Mouse (Mus musculus) stomach, embryonic 14.5 days (tissue): Measurements from ENCODE around the gene Kcng4. TPM values are rescaled to one million over a fixed set of nuclear protein-coding genes. Genes with fewer than 3 reads are reported as not detected.

ENCODE experiments used
- ATAC-seq: fragments of 200-750 bp; cut with Nextera tagmentation; 2 replicates; pipeline ENCODE4 v1.8.0; 2017; ENCODE audit warnings: low read depth, moderate TSS enrichment; ENCODE audit not compliant: insufficient number of reproducible peaks, insufficient read depth, low FRiP score
- H3K27ac ChIP-seq: fragments of 300-500 bp; sonication (generic); 2 replicates; pipeline ENCODE4 v1.5.1; 2014; ENCODE audit warnings: mild to moderate bottlenecking, low read length, moderate library complexity, mixed read lengths
- H3K27me3 ChIP-seq: fragments of 300-500 bp; sonication (generic); 2 replicates; pipeline ENCODE4 v1.6.1; 2014; ENCODE audit warnings: low read length, control low read depth, mixed read lengths; ENCODE audit not compliant: control insufficient read depth, insufficient read depth
- H3K36me3 ChIP-seq: fragments of 300-500 bp; sonication (generic); 2 replicates; pipeline ENCODE4 v1.6.1; 2014; ENCODE audit warnings: mild to moderate bottlenecking, control low read depth, low read length, moderate library complexity, mixed read lengths; ENCODE audit not compliant: control insufficient read depth, insufficient read depth
- H3K4me1 ChIP-seq: fragments of 300-500 bp; sonication (generic); 2 replicates; pipeline ENCODE4 v1.6.1; 2014; ENCODE audit warnings: low read length, control low read depth, mixed read lengths; ENCODE audit not compliant: control insufficient read depth, insufficient read depth
- H3K4me2 ChIP-seq: fragments of 300-500 bp; sonication (generic); replicated peaks from 2 replicates; pipeline ENCODE4 v1.6.1; 2014; ENCODE audit warnings: low read depth, low read length, control low read depth
- H3K4me3 ChIP-seq: fragments of 300-500 bp; sonication (generic); 2 replicates; pipeline ENCODE4 v1.5.1; 2014; ENCODE audit warnings: low read depth, low read length, control low read depth
- H3K9ac ChIP-seq: fragments of 300-500 bp; sonication (generic); replicated peaks from 2 replicates; pipeline ENCODE4 v1.6.1; 2014; ENCODE audit warnings: low read depth, mild to moderate bottlenecking, control low read depth, low read length, moderate library complexity, mixed read lengths
- H3K9me3 ChIP-seq: fragments of 300-500 bp; sonication (generic); 2 replicates; pipeline ENCODE4 v1.6.1; 2016; ENCODE audit warnings: low read depth, low read length, control low read depth; ENCODE audit not compliant: control insufficient read depth
- WGBS: fragments of 180-500 bp; shearing (Covaris S2); extraction: QIAGEN DNeasy Blood & Tissue Kit; methylation state at CpG from one replicate; pipeline ENCODE4 v1.1.7; 2014; 5-methylcytosine and 5-hydroxymethylcytosine counted together
- polyA plus RNA-seq: library from polyadenylated mRNA; unstranded; fragments of >200 nt; fragmentation: Nextera tagmentation; extraction: Ambion mirVana; gene quantifications from 2 replicates; pipeline ENCODE4 v1.2.1, GENCODE M21; 2014

The Kcng4 gene
- polyA plus RNA-seq, 1 experiment from 2014 or later = 0.23 TPM

DNA sequence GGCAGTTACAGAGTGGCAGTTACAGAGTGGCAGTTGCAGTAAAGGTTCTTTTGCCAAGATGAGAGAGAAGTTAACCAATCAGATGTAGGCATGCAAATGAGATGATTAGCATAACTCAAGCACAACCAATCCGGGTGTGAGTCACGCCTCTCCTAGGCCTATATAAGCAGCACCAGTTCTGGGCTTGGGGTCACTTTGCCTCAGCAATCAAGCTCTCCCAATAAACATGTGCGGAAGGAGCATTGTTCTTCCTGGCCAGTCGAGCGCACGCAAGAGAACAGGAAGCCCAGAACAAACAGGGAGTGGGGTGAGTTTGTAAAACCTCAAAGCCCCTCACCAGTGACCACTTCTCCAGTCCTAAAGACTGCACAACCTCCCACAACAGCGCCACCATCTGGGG, 11.4 kb upstream of the Kcng4 start:
- Histone ChIP-seq H3K9ac (no peak overlapping the region), H3K27me3 (no peaks in the 10 kb centered on the region), H3K27ac (no peak overlapping the region), H3K4me1 (0 out of 2 replicates have a peak, but pooled peaks cover 7% of the 10 kb centered on the region), H3K4me2 (no peak overlapping the region), H3K36me3 (no peaks in the 10 kb centered on the region), H3K9me3 (no peaks in the 10 kb centered on the region), H3K4me3 (no peak overlapping the region)
- ATAC-seq = no peak
- WGBS = 86% methylated on average over 7 of the region's 7 CpGs

DNA sequence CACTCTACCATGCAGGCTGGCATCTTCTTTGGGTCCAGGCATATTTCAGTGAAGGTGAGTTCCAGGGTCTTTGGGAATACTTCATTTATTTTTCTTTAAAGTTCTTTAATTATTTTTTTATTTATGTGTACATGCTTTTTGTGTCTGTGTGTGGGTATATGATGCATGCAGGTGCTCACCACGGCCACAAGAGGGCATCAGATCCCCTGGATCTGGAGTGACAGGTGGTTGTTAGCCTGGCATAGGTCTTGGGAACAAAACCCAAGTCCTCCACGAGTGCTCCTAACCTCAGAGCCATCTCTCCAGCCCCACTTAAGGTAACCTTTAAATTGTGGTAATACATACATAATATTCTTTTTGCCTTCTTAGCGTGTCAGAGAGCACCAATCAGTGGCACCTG, 10.7 kb upstream of the Kcng4 start:
- H3K9me3 ChIP-seq = no peaks in the 10 kb centered on the region
- H3K4me2 ChIP-seq = no peak overlapping the region
- no peaks in the 10 kb centered on the region for H3K36me3 ChIP-seq
- 67% methylated on average over 3 of the region's 3 CpGs for WGBS
- ATAC-seq = no peak
- H3K27me3 ChIP-seq = no peaks in the 10 kb centered on the region
- H3K4me3 ChIP-seq = no peak overlapping the region
- H3K27ac ChIP-seq = no peak overlapping the region
- 0 out of 2 replicates have a peak, but pooled peaks cover under 1% of the 10 kb centered on the region for H3K4me1 ChIP-seq
- H3K9ac ChIP-seq = no peak overlapping the region

DNA sequence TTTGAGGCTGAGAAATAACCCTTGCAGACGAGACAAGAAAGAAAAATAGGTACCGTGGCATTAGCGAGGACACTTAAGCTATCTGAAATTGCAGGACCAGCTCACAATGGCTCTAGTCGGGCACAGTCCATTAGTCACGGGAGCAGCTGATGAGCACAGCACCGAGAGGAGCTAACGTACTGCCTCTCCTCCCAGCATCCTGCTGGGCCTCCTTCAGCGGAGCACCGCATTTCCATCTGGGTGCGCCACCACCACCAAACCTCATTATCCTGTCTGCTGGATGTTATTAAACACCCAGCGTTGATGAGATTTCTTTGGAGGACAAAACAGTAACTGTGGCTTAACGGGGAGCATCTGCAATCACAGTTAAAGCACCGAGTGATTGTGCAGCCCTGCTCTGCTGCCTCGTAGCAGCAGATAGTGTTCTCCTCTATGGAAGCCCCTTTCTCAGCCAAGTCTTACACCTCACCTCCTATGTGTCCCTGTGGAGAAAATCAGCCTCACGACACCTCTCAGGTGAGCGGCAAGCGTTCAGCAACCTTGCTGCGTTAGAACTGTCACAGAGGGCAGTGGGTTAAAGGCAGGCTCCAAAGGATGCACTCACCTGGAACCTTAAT, 9.6 kb upstream of the Kcng4 start:
- Histone ChIP-seq H3K9me3 (no peaks in the 10 kb centered on the region), H3K27me3 (no peaks in the 10 kb centered on the region), H3K4me1 (no peaks in the 10 kb centered on the region), H3K9ac (no peak overlapping the region), H3K4me3 (no peak overlapping the region), H3K27ac (no peak overlapping the region), H3K4me2 (no peak overlapping the region), H3K36me3 (no peaks in the 10 kb centered on the region)
- 67% methylated on average over 18 of the region's 18 CpGs for WGBS
- ATAC-seq = no peak

DNA sequence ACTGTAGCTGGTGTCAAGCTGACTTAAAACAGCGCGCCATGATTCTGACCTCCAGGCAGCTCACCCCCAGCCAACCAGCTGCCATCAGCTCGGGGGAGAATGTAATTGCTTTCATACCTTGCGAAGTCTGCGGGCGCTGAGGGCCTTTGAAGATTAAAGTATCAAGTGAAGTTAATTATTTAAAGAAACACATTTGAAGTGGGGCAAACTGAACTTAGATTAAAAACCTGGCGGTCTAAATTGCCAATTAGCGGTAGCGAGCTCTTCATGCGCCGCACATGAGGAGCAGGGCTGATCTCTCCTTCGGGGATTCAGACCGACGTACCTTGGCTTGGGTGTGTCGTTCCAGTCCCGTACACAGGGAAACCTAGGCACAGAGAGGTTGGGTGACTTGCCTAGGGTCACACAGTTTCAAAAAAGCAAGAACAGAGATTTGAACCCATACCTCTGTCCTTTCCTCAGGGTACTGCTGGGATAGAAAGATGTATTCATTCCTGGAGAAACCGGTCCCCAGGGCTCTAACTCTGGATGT, 9.0 kb upstream of the Kcng4 start:
- ATAC-seq = no peak
- H3K4me3 ChIP-seq = no peak overlapping the region
- no peak overlapping the region for H3K9ac ChIP-seq
- H3K36me3 ChIP-seq = no peaks in the 10 kb centered on the region
- H3K9me3 ChIP-seq = no peaks in the 10 kb centered on the region
- H3K27ac ChIP-seq = no peak overlapping the region
- H3K27me3 ChIP-seq = no peaks in the 10 kb centered on the region
- 86% methylated on average over 17 of the region's 17 CpGs for WGBS
- H3K4me2 ChIP-seq = no peak overlapping the region
- no peaks in the 10 kb centered on the region for H3K4me1 ChIP-seq

DNA sequence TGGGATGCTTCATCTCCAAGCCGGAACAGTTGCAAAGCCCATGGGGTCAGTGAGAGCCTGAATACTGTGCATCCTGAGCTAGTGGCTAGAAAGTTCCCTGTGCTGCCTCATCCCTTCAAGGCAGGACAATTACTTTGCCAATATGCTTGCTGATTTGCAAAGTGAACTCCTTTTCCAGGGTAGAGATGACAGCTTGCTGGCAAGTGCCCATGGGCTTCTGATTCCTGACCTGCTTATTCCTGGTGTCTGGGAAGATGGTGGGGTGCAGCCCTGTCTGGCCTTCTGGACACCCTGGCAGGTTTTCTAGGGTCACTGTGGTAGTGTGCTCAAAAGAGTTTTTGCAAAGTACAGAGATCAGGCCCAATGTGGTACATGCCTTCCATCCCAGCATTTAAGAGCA, 7.5 kb upstream of the Kcng4 start:
- Histone ChIP-seq H3K4me3 (no peak overlapping the region), H3K4me2 (no peak overlapping the region), H3K4me1 (no peaks in the 10 kb centered on the region), H3K9me3 (no peaks in the 10 kb centered on the region), H3K27me3 (no peaks in the 10 kb centered on the region), H3K9ac (no peak overlapping the region), H3K27ac (no peak overlapping the region), H3K36me3 (no peaks in the 10 kb centered on the region)
- no peak for ATAC-seq
- 93% methylated on average over 1 of the region's 1 CpGs for WGBS

DNA sequence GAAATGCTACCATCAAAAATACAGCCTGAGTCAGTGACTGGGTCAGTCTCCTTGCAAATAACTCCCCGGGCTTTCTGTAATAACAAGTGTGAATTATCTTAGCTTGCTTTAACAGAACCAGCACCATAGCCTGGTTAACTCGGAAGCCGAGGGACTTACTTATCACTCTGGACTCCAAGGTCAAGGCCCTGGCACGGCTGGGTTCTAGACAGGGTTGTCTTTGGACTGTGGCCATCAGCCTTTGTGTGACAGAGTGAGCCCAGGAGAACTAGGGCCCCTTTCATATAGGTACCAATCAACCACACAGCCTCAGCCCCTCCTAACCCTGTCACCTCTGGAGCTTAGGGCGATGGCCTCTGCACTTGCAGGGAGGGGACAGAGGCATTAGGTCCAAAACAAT, 5.6 kb upstream of the Kcng4 start:
- WGBS = 79% methylated on average over 5 of the region's 5 CpGs
- no peak overlapping the region for H3K4me3 ChIP-seq

DNA sequence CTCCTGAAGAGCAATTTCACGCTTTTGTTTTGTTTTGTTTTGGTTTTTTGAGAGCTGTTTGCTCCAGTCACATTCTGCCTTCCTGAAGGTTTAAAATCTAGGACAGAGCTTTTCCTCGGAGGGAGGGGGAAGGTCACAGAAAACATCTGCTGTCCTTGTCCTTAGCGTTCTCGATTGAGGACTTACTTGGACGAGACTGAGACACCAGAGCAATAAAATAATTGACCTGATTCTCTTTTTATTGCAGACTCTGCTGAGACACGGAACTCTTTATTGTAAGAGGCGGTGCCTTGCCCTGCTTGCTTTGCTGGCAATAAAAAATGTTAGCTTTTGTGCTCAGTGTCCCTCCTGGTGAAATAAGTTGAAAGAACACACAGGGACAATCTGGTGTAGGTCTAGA, 4.3 kb upstream of the Kcng4 start:
- WGBS = 66% methylated on average over 7 of the region's 7 CpGs
- no peaks in the 10 kb centered on the region for H3K9me3 ChIP-seq
- H3K4me1 ChIP-seq = peaks cover 8% of the 10 kb centered on the region
- no peak overlapping the region for H3K9ac ChIP-seq
- no peak overlapping the region for H3K4me2 ChIP-seq
- no peaks in the 10 kb centered on the region for H3K27me3 ChIP-seq
- ATAC-seq = no peak
- H3K27ac ChIP-seq = no peak overlapping the region
- H3K4me3 ChIP-seq = no peak overlapping the region
- no peaks in the 10 kb centered on the region for H3K36me3 ChIP-seq

More for the DNA sequence above, 5.6 kb upstream of the Kcng4 start:
- Histone ChIP-seq H3K36me3 (no peaks in the 10 kb centered on the region), H3K27me3 (no peaks in the 10 kb centered on the region), H3K4me1 (no peaks in the 10 kb centered on the region; the same call in 1 of the 2 replicates), H3K9me3 (no peaks in the 10 kb centered on the region), H3K4me2 (no peak overlapping the region), H3K9ac (no peak overlapping the region), H3K27ac (no peak overlapping the region)
- ATAC-seq = no peak

DNA sequence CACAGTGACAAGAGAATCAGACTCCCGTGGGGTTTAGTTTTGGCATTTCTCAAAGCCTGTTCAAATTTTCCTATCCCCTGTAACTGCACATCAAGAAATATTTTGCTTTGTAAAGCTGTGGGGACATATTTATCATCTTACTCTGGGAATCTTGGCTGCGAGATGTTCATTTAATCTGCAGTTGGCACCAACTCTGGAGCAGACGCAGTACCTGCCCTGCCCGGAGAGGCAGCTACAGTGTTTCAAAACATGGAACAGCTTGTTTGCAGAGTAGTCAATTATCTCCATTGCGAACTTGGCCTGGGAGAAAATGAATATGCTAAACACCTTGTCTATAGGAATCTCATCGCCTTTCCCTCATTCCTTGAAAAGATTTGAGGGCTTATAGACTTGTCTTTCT, 2.8 kb upstream of the Kcng4 start:
- no peak overlapping the region for H3K4me3 ChIP-seq
- no peak overlapping the region for H3K27ac ChIP-seq
- H3K9me3 ChIP-seq = no peaks in the 10 kb centered on the region
- no peak for ATAC-seq
- peaks cover 8% of the 10 kb centered on the region for H3K4me1 ChIP-seq
- WGBS = 64% methylated on average over 6 of the region's 6 CpGs
- no peaks in the 10 kb centered on the region for H3K36me3 ChIP-seq
- H3K4me2 ChIP-seq = no peak overlapping the region
- H3K9ac ChIP-seq = no peak overlapping the region
- 0 out of 2 replicates have a peak, but pooled peaks cover 4% of the 10 kb centered on the region for H3K27me3 ChIP-seq

DNA sequence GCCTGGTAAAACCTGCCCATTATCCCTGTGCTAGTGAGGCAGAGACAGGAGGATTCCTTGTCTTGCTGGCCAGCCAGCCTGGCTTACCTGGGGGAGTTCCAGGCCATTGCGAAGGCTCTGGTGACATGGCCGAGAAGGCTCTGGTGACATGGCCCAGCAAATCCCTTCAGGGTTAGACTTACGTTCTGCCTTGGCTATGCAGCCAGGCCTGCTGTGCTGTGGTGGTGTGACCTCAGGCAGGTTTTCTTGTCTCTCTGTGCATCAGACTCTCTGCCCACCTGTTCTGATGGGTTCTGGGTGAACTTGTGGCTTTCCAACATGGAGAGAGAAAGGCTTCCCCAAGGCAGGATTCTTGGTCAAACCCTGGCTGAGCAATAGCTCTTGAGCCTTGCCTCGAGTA, 1.9 kb upstream of the Kcng4 start:
- Histone ChIP-seq H3K4me1 (peaks cover 8% of the 10 kb centered on the region), H3K9ac (no peak overlapping the region), H3K27me3 (0 out of 2 replicates have a peak, but pooled peaks cover 4% of the 10 kb centered on the region), H3K4me3 (no peak overlapping the region), H3K36me3 (no peaks in the 10 kb centered on the region), H3K9me3 (no peaks in the 10 kb centered on the region), H3K4me2 (no peak overlapping the region), H3K27ac (no peak overlapping the region)
- ATAC-seq = no peak
- WGBS = 88% methylated on average over 4 of the region's 4 CpGs
